Mouse (Mus musculus): Measurements from ENCODE around the gene 2310007B03Rik. TPM values are rescaled to one million over a fixed set of nuclear protein-coding genes. Genes with fewer than 3 reads are reported as not detected.
A peak's percentile ranks its signal among the peaks of the same experiment; 100 is the strongest.
"Not testable (repeated sequence)": the region's sequence is repeated elsewhere in the genome, so short reads cannot be mapped to it uniquely, and the experiment has no call there.

Gene 2310007B03Rik
- polyA plus RNA-seq (2012; rRNA removed), result 72.6 and 75.8 TPM in 2 replicates

DNA sequence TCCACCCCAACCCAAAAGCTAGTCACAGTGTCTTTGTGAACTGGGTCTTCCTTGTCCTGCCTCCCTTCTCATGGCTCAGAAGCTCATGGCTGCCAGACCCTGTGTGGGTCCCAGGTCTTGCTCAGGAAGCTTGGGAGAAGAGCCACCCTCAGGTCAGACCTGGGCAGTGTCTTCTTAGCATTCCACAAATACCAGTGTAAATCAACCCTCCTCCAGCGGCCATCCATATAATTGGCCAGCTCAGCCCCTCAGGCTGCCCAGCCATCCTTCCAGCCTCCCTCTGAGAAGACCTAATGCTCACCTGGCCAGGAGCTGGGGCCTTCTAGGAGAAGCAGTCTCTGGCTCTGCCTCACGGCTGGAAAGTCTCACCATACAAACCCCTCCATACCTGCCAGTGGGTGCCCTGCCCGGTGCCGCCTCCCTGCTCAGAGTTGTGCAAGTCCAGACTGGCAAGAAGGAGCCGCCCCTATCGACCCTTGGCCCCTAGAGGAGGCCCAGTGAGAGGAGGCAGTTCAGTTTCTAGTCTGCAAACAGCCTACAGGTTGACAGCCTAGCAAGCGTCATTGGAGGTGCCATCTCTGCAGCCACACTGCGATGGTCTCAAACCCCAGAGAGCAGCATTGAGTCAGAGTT is at the start of gene 2310007B03Rik:
Gene 2310007B03Rik (minus strand): TSS at position 448 of the 633 bp plus-strand sequence.
- 56% methylated on average over 8 of the region's 8 CpGs for WGBS
- TF ChIP-seq CTCF (IDR thresholded peaks at IDR 0.05; ENCODE audit: insufficient read depth, low read length) (no peak), POLR2A (IDR thresholded peaks at IDR 0.05; ENCODE audit: borderline replicate concordance, extremely low read depth, low read depth, low read length) (no peak; the same call in 1 of the 2 replicates)
- peak; percentile 56 for DNase-seq
- Histone ChIP-seq H3K4me3 (replicated peaks; ENCODE audit: extremely low read depth, low read depth, low read length) (peak within 1 kb of the TSS; percentile 36), H3K4me1 (ENCODE audit: control insufficient read depth, insufficient read depth, low read length) (no peaks in the 10 kb centered on the region)

DNA sequence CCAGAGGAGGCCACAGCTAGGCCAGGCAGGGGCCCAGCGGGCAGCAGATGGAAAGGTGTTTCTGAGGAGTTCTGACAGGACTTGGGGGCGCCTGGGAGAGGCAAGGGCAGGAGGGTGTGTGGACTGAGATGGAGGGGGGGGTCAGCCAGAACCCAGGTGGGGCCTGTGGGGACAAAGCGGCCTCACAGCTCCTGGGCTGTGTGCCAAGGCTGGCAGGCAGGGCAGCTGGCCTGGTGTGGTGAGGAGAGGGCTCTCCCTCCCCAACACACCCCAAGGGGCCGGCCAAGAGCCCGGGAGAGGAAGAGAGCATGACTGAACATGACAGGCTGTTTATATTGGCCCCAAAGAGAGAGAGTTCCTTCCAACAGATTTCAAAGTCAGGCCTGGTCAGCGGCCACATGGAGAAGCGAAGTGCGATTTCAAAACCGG is 49.5 kb upstream of the 2310007B03Rik start:
- whole genome bisulfite sequencing, result 5% methylated on average over 9 of the region's 9 CpGs
- H3K4me1 ChIP-seq (ENCODE audit: control insufficient read depth, insufficient read depth, low read length), result peaks cover 11% of the 10 kb centered on the region
- DNase-seq, result peak; percentile 57
- TF ChIP-seq POLR2A (IDR thresholded peaks at IDR 0.05; ENCODE audit: borderline replicate concordance, extremely low read depth, low read depth, low read length), result no peak
- TF ChIP-seq CTCF (IDR thresholded peaks at IDR 0.05; ENCODE audit: insufficient read depth, low read length), result no peak
- H3K4me3 ChIP-seq (replicated peaks; ENCODE audit: extremely low read depth, low read depth, low read length), result no peak overlapping the region

DNA sequence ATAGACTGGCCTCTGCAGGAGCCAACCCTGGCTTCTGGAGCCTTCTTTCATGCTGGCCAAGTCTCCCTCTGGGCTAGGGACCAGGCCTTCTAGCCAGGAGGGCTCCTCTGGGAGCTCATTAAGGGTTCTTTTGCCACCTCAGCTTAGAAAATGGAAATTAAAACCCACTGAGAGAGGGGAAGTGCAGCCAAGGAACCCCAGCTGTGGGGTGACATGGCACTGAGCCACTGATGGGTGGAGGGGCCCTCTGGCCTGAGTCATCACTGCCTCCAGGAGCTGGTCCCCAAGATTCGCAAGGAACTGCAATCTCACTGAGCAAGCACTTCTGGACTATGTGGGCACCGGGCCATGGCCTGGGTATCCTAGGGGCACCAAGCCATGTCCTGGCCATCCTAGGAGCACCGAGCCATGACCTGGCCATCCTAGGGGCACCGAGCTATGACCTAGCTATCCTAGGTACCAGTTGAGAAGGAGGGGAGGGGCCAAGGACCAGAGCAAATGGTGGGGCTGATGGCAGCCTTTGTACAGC is 46.9 kb upstream of the 2310007B03Rik start:
- H3K4me1 ChIP-seq (ENCODE audit: control insufficient read depth, insufficient read depth, low read length), result peaks cover 11% of the 10 kb centered on the region
- 80% methylated on average over 4 of the region's 4 CpGs for WGBS
- no peak overlapping the region for H3K4me3 ChIP-seq (replicated peaks; ENCODE audit: extremely low read depth, low read depth, low read length)
- TF ChIP-seq POLR2A (IDR thresholded peaks at IDR 0.05; ENCODE audit: borderline replicate concordance, extremely low read depth, low read depth, low read length) (no peak), CTCF (IDR thresholded peaks at IDR 0.05; ENCODE audit: insufficient read depth, low read length) (no peak)
- no peak for DNase-seq

DNA sequence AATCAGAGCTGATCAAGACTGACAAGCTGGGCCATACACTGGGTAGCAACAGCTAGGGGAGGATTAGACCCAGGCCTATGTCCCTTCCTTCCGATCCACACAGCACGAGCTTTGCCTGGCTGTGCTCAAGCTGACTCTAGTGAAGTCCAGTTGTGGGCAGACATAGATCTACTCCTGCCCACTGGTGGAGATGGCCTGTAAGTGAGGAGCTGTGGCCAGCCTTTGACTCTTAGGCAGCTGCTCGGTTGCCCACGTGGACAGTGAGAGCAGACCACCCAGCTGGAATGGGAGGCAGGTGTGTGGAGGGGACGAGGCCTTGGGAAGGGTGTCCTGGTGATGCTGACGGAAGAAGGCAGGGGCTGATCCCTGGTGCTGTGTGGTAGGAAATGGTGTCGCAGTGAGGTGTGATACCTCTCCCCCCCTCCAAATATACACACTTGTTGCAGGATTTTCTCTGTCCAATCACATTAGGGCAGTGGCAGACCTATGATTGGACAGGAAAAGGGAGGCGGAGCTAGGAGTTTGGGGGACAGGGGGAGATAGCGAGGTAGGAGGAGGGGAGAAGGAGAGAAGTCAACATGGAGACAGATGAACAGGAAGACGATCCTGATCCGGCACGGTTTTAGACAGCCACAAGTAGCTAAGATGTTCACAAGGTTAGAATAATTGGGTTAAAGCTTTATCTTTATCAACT is 45.7 kb upstream of the 2310007B03Rik start:
- peaks cover 11% of the 10 kb centered on the region for H3K4me1 ChIP-seq (ENCODE audit: control insufficient read depth, insufficient read depth, low read length)
- H3K4me3 ChIP-seq (replicated peaks; ENCODE audit: extremely low read depth, low read depth, low read length), result no peak overlapping the region
- TF ChIP-seq CTCF (IDR thresholded peaks at IDR 0.05; ENCODE audit: insufficient read depth, low read length), result no peak
- TF ChIP-seq POLR2A (IDR thresholded peaks at IDR 0.05; ENCODE audit: borderline replicate concordance, extremely low read depth, low read depth, low read length), result no peak
- no peak for DNase-seq
- 62% methylated on average over 12 of the region's 12 CpGs for WGBS

DNA sequence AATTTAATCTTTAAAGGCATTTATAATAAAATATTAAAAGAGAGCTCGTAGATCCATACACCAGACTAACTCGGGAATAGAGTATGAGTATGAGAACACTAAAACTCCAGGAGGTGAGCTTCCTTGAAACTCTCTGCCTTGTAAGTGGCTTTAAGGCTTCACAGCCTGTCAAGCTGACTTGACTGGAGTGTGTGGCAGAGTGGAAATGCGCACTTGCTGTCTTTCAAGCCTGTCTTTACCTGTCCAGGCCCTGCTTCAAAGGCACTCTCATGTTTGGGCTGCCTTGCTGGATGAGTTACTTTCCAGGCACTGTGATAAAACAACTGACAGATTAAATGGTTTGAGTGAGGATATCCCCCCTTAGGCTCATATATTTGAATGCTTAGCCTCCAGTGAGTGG is 37.2 kb upstream of the 2310007B03Rik start:
- DNase-seq, result no peak
- WGBS, result 78% methylated on average over 3 of the region's 3 CpGs
- no peaks in the 10 kb centered on the region for H3K4me1 ChIP-seq (ENCODE audit: control insufficient read depth, insufficient read depth, low read length)
- H3K4me3 ChIP-seq (replicated peaks; ENCODE audit: extremely low read depth, low read depth, low read length), result no peak overlapping the region
- no peak for TF ChIP-seq CTCF (IDR thresholded peaks at IDR 0.05; ENCODE audit: insufficient read depth, low read length)
- no peak for TF ChIP-seq POLR2A (IDR thresholded peaks at IDR 0.05; ENCODE audit: borderline replicate concordance, extremely low read depth, low read depth, low read length)

DNA sequence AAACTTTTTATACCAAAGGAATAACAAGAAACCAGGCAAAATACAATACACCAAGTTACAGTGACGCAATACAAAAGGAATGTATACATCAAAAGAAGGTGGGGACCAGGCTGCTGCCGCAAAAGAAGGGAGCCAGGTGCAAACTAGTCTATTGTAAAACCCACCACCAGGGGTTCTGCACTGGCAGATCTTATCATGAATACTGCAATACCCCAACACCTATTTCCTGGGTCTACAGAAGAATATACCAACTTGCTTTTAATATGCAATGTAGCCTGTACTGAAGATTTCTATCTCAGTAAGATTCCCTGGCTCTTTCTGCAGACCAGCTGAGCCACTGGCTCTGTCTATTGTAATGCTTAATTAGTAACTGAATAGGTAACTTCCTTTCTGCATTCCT is 36.7 kb upstream of the 2310007B03Rik start:
- 85% methylated on average over 2 of the region's 2 CpGs for WGBS
- H3K4me3 ChIP-seq (replicated peaks; ENCODE audit: extremely low read depth, low read depth, low read length); H3K4me1 ChIP-seq (ENCODE audit: control insufficient read depth, insufficient read depth, low read length); DNase-seq: not testable (repeated sequence)

DNA sequence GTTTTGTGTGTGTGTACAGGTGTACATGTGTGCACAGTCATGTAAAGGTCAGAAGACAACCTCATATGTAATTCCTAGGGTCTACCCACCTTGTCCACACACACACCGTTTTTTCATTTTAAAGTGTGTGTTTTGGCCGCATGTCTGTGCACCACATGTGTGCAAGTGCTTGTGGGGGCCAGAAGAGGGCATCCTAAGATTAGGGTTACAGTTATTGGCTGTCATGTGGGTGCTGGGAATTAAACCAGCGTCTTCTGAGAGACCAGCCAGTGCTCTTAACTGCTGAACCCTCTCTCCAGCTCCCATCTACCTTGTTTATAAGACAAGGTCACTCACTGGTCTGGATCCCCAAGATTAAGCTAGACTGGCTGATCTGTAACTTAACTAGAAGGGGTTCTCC is 34.2 kb upstream of the 2310007B03Rik start:
- Histone ChIP-seq H3K4me3 (replicated peaks; ENCODE audit: extremely low read depth, low read depth, low read length) (no peak overlapping the region), H3K4me1 (ENCODE audit: control insufficient read depth, insufficient read depth, low read length) (no peaks in the 10 kb centered on the region)
- no peak for DNase-seq
- TF ChIP-seq POLR2A (IDR thresholded peaks at IDR 0.05; ENCODE audit: borderline replicate concordance, extremely low read depth, low read depth, low read length) (no peak), CTCF (IDR thresholded peaks at IDR 0.05; ENCODE audit: insufficient read depth, low read length) (no peak)
- 87% methylated on average over 3 of the region's 3 CpGs for whole genome bisulfite sequencing

DNA sequence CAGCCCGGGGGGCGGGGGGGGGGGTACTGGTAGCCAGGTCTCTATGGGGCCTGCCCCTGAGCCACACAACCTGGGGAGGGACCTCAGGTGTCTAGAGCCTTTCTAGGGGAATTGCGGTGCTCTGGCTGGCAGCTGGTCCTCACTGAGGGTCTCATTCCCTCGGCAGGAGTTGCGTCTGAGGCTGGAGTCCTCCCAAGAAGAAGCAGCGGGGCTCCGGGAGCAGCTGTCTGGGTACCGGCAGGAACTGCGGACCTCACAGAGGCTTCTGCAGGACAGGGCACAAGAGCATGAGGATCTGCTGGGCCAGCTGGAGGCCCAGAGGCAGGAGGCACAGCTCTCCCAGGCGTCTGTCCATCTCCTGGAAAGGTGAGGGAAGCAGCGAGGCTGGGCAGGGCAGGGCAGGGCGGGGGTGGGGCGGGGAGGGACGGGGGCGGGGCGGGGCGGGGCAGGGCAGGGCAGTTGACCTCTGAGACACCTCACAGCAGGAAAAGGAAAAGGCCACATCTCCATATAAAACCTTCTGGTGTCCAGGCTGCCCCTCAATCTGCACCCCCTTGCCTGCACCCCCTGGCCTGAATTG is 30.1 kb upstream of the 2310007B03Rik start:
- Histone ChIP-seq H3K4me1 (ENCODE audit: control insufficient read depth, insufficient read depth, low read length) (no peaks in the 10 kb centered on the region), H3K4me3 (replicated peaks; ENCODE audit: extremely low read depth, low read depth, low read length) (no peak overlapping the region)
- 22% methylated on average over 15 of the region's 17 CpGs for WGBS
- TF ChIP-seq POLR2A (IDR thresholded peaks at IDR 0.05; ENCODE audit: borderline replicate concordance, extremely low read depth, low read depth, low read length) (no peak), CTCF (IDR thresholded peaks at IDR 0.05; ENCODE audit: insufficient read depth, low read length) (no peak)
- DNase-seq, result no peak

DNA sequence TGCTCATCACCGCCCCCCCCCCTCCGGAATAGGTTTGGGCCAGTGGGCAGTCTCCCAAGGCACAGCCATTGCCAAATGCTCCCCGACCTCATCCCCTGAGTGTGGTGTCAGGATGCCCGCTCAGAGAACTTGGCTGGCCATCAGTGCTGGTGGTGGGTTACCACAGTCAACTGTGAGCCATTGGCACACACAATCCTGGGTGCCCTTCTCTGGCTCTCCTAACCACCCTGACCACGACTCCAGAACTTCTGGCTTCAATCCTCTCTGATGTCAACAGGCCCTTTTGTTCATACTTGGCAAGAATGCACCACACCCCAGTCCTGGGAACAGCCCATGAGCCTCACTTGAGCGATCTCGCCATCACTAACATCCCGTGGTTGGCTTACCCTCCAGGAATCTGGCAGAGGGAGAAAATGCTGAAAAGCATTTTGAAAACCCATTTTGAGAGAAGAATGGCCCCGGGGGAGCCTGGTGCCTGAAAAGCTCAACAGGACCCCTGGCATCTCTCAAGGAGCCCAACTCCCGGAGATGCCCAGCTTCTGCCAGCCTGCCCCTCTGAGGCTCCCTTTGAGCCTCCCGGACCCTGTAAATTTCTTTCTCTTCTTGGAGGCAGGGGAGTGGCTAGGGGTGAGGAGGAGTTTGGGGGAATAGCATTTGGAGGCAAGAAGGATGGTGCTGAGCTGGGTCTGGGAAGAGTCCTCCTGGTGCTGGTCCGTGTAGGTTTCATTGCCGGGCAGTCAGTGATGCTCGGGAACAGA is 23.5 kb upstream of the 2310007B03Rik start:
- H3K4me1 ChIP-seq (ENCODE audit: control insufficient read depth, insufficient read depth, low read length), result no peaks in the 10 kb centered on the region; the same call in 1 of the 2 replicates
- no peak overlapping the region for H3K4me3 ChIP-seq (replicated peaks; ENCODE audit: extremely low read depth, low read depth, low read length)
- 59% methylated on average over 14 of the region's 14 CpGs for WGBS
- TF ChIP-seq POLR2A (IDR thresholded peaks at IDR 0.05; ENCODE audit: borderline replicate concordance, extremely low read depth, low read depth, low read length) (no peak), CTCF (IDR thresholded peaks at IDR 0.05; ENCODE audit: insufficient read depth, low read length) (no peak)
- no peak for DNase-seq
